Mouse (Mus musculus) hindbrain, embryonic 16.5 days (tissue): Measurements from ENCODE around the gene Ccnl2. TPM values are rescaled to one million over a fixed set of nuclear protein-coding genes. Genes with fewer than 3 reads are reported as not detected.

Experiments used
- ATAC-seq: fragments of 200-750 bp; cut with Nextera tagmentation; 2 replicates; pipeline ENCODE4 v1.8.0; 2017; ENCODE audit warnings: moderate TSS enrichment, moderate library complexity
- H3K27ac ChIP-seq: fragments of 300-500 bp; sonication (generic); 2 replicates; pipeline ENCODE4 v1.5.1; 2014; ENCODE audit warnings: low read depth, mild to moderate bottlenecking, control low read depth, low read length, moderate library complexity
- H3K27me3 ChIP-seq: fragments of 300-500 bp; sonication (generic); replicated peaks from 2 replicates; pipeline ENCODE4 v1.6.1; 2014; ENCODE audit warnings: low read length; ENCODE audit not compliant: control insufficient read depth, insufficient read depth
- H3K36me3 ChIP-seq: fragments of 300-500 bp; sonication (generic); 2 replicates; pipeline ENCODE4 v1.6.1; 2014; ENCODE audit warnings: mild to moderate bottlenecking, low read length, moderate library complexity, mixed read lengths; ENCODE audit not compliant: control insufficient read depth, insufficient read depth
- H3K4me1 ChIP-seq: fragments of 300-500 bp; sonication (generic); 2 replicates; pipeline ENCODE4 v1.6.1; 2014; ENCODE audit warnings: low read depth, low read length; ENCODE audit not compliant: control insufficient read depth, insufficient read depth
- H3K4me2 ChIP-seq: fragments of 300-500 bp; sonication (generic); 2 replicates; pipeline ENCODE4 v1.6.1; 2014; ENCODE audit warnings: mild to moderate bottlenecking, low read length, control low read depth, moderate library complexity
- H3K4me3 ChIP-seq: fragments of 300-500 bp; sonication (generic); 2 replicates; pipeline ENCODE4 v1.5.1; 2014; ENCODE audit warnings: mild to moderate bottlenecking, low read length, control low read depth, moderate library complexity
- H3K9ac ChIP-seq: fragments of 300-500 bp; sonication (generic); 2 replicates; pipeline ENCODE4 v1.6.1; 2014; ENCODE audit warnings: low read depth, mild to moderate bottlenecking, control low read depth, low read length, moderate library complexity
- H3K9me3 ChIP-seq: fragments of 300-500 bp; sonication (generic); 2 replicates; pipeline ENCODE4 v1.6.1; 2014; ENCODE audit warnings: mild to moderate bottlenecking, low read length, moderate library complexity; ENCODE audit not compliant: control insufficient read depth
- WGBS: fragments of 180-500 bp; shearing (Covaris S2); extraction: QIAGEN DNeasy Blood & Tissue Kit; methylation state at CpG from one replicate; pipeline ENCODE4 v1.1.7; 2014; 5-methylcytosine and 5-hydroxymethylcytosine counted together
- polyA plus RNA-seq: library from polyadenylated mRNA; unstranded; fragments of >200 nt; fragmentation: Nextera tagmentation; extraction: Ambion mirVana; gene quantifications from 2 replicates; pipeline ENCODE4 v1.2.1, GENCODE M21; 2015

Ccnl2 gene
- polyA plus RNA-seq, 1 experiment from 2014 or later: 118 TPM

GRCm38 (mm10) chr4:155851368-155851767 is 39.1 kb downstream of the Ccnl2 start:
- no peak for ATAC-seq
- 96% methylated on average over 3 of the region's 3 CpGs for WGBS
- Histone ChIP-seq H3K27ac (no peak overlapping the region), H3K4me3 (no peak overlapping the region), H3K27me3 (no peaks in the 10 kb centered on the region), H3K4me1 (peaks cover 38% of the 10 kb centered on the region), H3K9ac (no peak overlapping the region), H3K9me3 (no peaks in the 10 kb centered on the region), H3K36me3 (peaks cover 16% of the 10 kb centered on the region), H3K4me2 (no peak overlapping the region)

GRCm38 (mm10) chr4:155851951-155852411 is 39.7 kb downstream of the Ccnl2 start:
- Histone ChIP-seq H3K36me3 (peaks cover 19% of the 10 kb centered on the region), H3K27me3 (no peaks in the 10 kb centered on the region), H3K4me2 (no peak overlapping the region), H3K4me3 (no peak overlapping the region), H3K9me3 (no peaks in the 10 kb centered on the region), H3K27ac (no peak overlapping the region), H3K9ac (no peak overlapping the region), H3K4me1 (peaks cover 33% of the 10 kb centered on the region)
- no peak for ATAC-seq
- 70% methylated on average over 2 of the region's 2 CpGs for WGBS

- WGBS: 89% methylated on average over 9 of the region's 9 CpGs
Measured at GRCm38 (mm10) chr4:155853421-155853820, 41.1 kb downstream of the Ccnl2 start.

GRCm38 (mm10) chr4:155854991-155855390 is 42.7 kb downstream of the Ccnl2 start:
- H3K36me3 ChIP-seq: peaks cover 32% of the 10 kb centered on the region
- H3K4me2 ChIP-seq: no peak overlapping the region
- H3K9me3 ChIP-seq: no peaks in the 10 kb centered on the region
- no peak for ATAC-seq
- no peak overlapping the region for H3K27ac ChIP-seq
- peaks cover 12% of the 10 kb centered on the region for H3K4me1 ChIP-seq
- H3K9ac ChIP-seq: no peak overlapping the region
- no peaks in the 10 kb centered on the region for H3K27me3 ChIP-seq
- no peak overlapping the region for H3K4me3 ChIP-seq
- 99% methylated on average over 12 of the region's 12 CpGs for WGBS

More at GRCm38 (mm10) chr4:155853421-155853820, 41.1 kb downstream of the Ccnl2 start:
- Histone ChIP-seq H3K4me1 (peaks cover 27% of the 10 kb centered on the region), H3K4me3 (no peak overlapping the region), H3K27ac (no peak overlapping the region), H3K9ac (no peak overlapping the region), H3K4me2 (no peak overlapping the region), H3K9me3 (no peaks in the 10 kb centered on the region), H3K36me3 (peaks cover 23% of the 10 kb centered on the region), H3K27me3 (no peaks in the 10 kb centered on the region)
- no peak for ATAC-seq

GRCm38 (mm10) chr4:155856071-155856470 is 43.8 kb downstream of the Ccnl2 start:
- Histone ChIP-seq H3K27me3 (no peaks in the 10 kb centered on the region), H3K27ac (no peak overlapping the region), H3K4me3 (no peak overlapping the region), H3K4me2 (no peak overlapping the region), H3K4me1 (peaks cover 2% of the 10 kb centered on the region; the same call in 1 of the 2 replicates), H3K36me3 (peaks cover 39% of the 10 kb centered on the region), H3K9me3 (no peaks in the 10 kb centered on the region), H3K9ac (no peak overlapping the region)
- WGBS: 90% methylated on average over 12 of the region's 12 CpGs
- ATAC-seq: no peak

- Histone ChIP-seq H3K9ac (no peak overlapping the region), H3K27me3 (no peaks in the 10 kb centered on the region), H3K36me3 (peaks cover 42% of the 10 kb centered on the region), H3K9me3 (no peaks in the 10 kb centered on the region), H3K4me2 (no peak overlapping the region), H3K27ac (no peak overlapping the region), H3K4me3 (no peak overlapping the region), H3K4me1 (peaks cover 1% of the 10 kb centered on the region; the same call in 1 of the 2 replicates)
- 84% methylated on average over 3 of the region's 3 CpGs for WGBS
- ATAC-seq: no peak
Measured at GRCm38 (mm10) chr4:155856881-155857280, 44.6 kb downstream of the Ccnl2 start.

GRCm38 (mm10) chr4:155859318-155859717 is 47.0 kb downstream of the Ccnl2 start:
- Histone ChIP-seq H3K4me3 (no peak overlapping the region), H3K36me3 (peaks cover 39% of the 10 kb centered on the region), H3K27me3 (no peaks in the 10 kb centered on the region), H3K9ac (no peak overlapping the region), H3K4me2 (no peak overlapping the region), H3K4me1 (no peaks in the 10 kb centered on the region), H3K27ac (no peak overlapping the region), H3K9me3 (no peaks in the 10 kb centered on the region)
- 40% methylated on average over 13 of the region's 13 CpGs for WGBS
- ATAC-seq: no peak

- no peak overlapping the region for H3K27ac ChIP-seq
- H3K4me1 ChIP-seq: no peaks in the 10 kb centered on the region
- H3K36me3 ChIP-seq: peaks cover 42% of the 10 kb centered on the region
- WGBS: 94% methylated on average over 7 of the region's 7 CpGs
- no peak overlapping the region for H3K4me3 ChIP-seq
- no peaks in the 10 kb centered on the region for H3K9me3 ChIP-seq
- no peak overlapping the region for H3K4me2 ChIP-seq
- no peaks in the 10 kb centered on the region for H3K27me3 ChIP-seq
- no peak for ATAC-seq
- H3K9ac ChIP-seq: no peak overlapping the region
Measured at GRCm38 (mm10) chr4:155861787-155862186, 49.5 kb downstream of the Ccnl2 start.

GRCm38 (mm10) chr4:155863001-155863400 is 50.7 kb downstream of the Ccnl2 start, which contains the start of gene Tas1r3:
TSS of gene Tas1r3 (minus strand) at chr4:155863362.
- Histone ChIP-seq H3K4me2 (no peak within 1 kb of the TSS), H3K9ac (no peak within 1 kb of the TSS), H3K9me3 (no peaks in the 10 kb centered on the region), H3K4me1 (no peaks in the 10 kb centered on the region), H3K4me3 (no peak within 1 kb of the TSS), H3K36me3 (peaks cover 40% of the 10 kb centered on the region), H3K27ac (no peak within 1 kb of the TSS), H3K27me3 (no peaks in the 10 kb centered on the region)
- whole genome bisulfite sequencing: 84% methylated on average over 5 of the region's 5 CpGs
- ATAC-seq: no peak
